Mouse (Mus musculus) lung, adult 2 months (tissue): ENCODE measurements around the gene Lrch1.

Experiments used
- CTCF ChIP-seq: fragments of 200-500 bp; IDR thresholded peaks from 2 replicates; pipeline ENCODE4 v1.5.1; 2011; ENCODE audit warnings: mild to moderate bottlenecking, low read length, control low read depth; ENCODE audit not compliant: insufficient read depth
- POLR2A ChIP-seq: fragments of 200-500 bp; IDR thresholded peaks from 2 replicates; pipeline ENCODE4 v1.6.1; 2011; ENCODE audit warnings: low read depth, mild to moderate bottlenecking, control low read depth, low read length, borderline replicate concordance; ENCODE audit errors: extremely low read depth

DNA sequence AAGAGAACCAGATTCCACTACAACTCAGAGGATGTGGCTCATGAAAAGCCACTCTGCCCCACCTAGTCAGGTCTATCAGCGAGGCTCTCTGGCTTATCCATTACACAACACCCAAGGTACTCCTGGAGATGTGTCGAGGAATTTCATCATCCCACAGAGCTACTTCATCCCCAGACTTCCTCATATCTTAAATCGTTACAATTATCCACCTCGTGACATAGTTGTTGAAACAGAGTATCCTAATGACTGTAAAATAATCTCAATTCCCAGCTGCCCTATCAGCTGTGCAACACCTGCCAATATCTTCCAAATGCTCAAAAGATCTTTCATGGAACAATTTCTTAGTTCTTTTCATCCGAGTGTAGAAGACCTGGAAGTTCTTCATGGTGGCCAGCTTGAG lies 35.4 kb upstream of the Lrch1 start:
- TF ChIP-seq CTCF (no peak), POLR2A (no peak)
